Mouse (Mus musculus) small intestine, adult 2 months (tissue): ENCODE measurements around the gene Olfr16. TPM values are rescaled to one million over a fixed set of nuclear protein-coding genes. Genes with fewer than 3 reads are reported as not detected.

Experiments
- H3K27ac ChIP-seq: fragments of 200-500 bp; 2 replicates; pipeline ENCODE4 v1.5.1; 2012; ENCODE audit warnings: low read depth, low read length, control low read depth, inconsistent platforms; ENCODE audit not compliant: insufficient read depth
- H3K27me3 ChIP-seq: fragments of 200-500 bp; 2 replicates; pipeline ENCODE4 v1.6.1; 2012; ENCODE audit warnings: mild to moderate bottlenecking, moderate library complexity, low read length, inconsistent platforms; ENCODE audit not compliant: control insufficient read depth, insufficient read depth
- H3K36me3 ChIP-seq: fragments of 200-500 bp; 2 replicates; pipeline ENCODE4 v1.6.1; 2012; ENCODE audit warnings: mild to moderate bottlenecking, low read length, control low read depth, inconsistent platforms; ENCODE audit not compliant: control insufficient read depth, insufficient read depth
- H3K4me1 ChIP-seq: fragments of 200-500 bp; 2 replicates; pipeline ENCODE4 v1.6.1; 2012; ENCODE audit warnings: low read length, inconsistent platforms, mixed read lengths; ENCODE audit not compliant: control insufficient read depth, insufficient read depth, insufficient read length
- H3K4me3 ChIP-seq: fragments of 200-500 bp; 2 replicates; pipeline ENCODE4 v1.5.1; 2012; ENCODE audit warnings: low read depth, mild to moderate bottlenecking, control low read depth, inconsistent platforms, low read length, moderate library complexity
- CTCF ChIP-seq: fragments of 200-500 bp; IDR thresholded peaks from 2 replicates; pipeline ENCODE4 v1.5.1; 2012; ENCODE audit warnings: low read depth, mild to moderate bottlenecking, control low read depth, inconsistent platforms, low read length, moderate library complexity, mixed read lengths; ENCODE audit not compliant: insufficient replicate concordance, insufficient read length; ENCODE audit errors: extremely low read depth
- POLR2A ChIP-seq: fragments of 200-500 bp; IDR thresholded peaks from 2 replicates; pipeline ENCODE4 v1.6.1; 2012; ENCODE audit warnings: low read depth, mild to moderate bottlenecking, control low read depth, inconsistent platforms, low read length, moderate library complexity
- WGBS: fragments of 180-500 bp; shearing (Covaris S2); methylation state at CpG from one replicate; pipeline ENCODE4 v1.1.7; 2018; 5-methylcytosine and 5-hydroxymethylcytosine counted together
- polyA plus RNA-seq: library from polyadenylated mRNA; depleted of rRNA; stranded (reverse); fragments of >200 nt; gene quantifications from 2 replicates; pipeline ENCODE4 v1.2.3, GENCODE M21; 2012; rRNA removed

The Olfr16 gene
- polyA plus RNA-seq, 1 experiment: not detected

DNA sequence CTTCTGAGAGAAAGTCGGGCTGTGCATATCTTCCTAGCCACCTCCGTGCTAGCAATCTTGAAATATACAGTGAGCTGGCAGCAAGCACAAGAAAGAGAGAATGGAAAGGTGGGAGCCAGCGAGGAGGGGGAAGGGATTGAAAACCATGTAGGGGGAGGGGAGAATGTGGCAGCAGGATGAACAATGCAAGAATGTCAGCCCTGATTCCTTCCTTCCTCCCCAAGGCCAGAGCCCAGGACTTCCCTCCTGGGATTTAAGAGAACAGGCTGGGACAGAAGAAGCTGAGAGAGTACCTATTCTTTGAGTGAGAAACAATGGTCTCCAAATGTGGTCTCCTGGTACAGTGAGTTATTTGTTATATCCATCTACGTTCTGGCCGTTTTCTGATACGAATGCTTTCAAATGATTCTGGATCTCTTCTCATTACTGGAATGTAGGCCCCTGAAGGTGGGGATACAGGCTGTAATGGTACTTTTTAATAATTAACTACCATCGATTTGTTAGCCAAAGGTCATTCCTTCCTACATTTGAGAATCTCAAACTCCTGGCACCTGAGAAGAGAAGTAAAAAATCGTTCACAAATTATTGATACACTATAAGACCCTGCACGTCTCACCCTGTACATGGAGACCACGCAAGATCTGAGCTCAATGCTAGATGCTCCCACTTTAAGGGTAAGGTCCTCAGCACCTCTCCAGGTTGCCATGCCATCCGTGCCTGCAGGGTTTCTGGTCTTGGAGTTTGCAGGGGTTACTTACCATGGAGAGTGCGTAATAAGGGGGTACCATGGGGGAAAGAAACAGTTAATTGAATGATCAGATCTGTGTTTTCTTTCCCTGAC, 39.8 kb downstream of the Olfr16 start:
- no peak overlapping the region for H3K4me3 ChIP-seq
- 24% methylated on average over 12 of the region's 12 CpGs for WGBS
- H3K4me1 ChIP-seq: 0 out of 2 replicates have a peak, but pooled peaks cover 2% of the 10 kb centered on the region
- H3K27ac ChIP-seq: no peak overlapping the region
- TF ChIP-seq CTCF (no peak), POLR2A (no peak)
- H3K27me3 ChIP-seq: no peaks in the 10 kb centered on the region
- no peaks in the 10 kb centered on the region for H3K36me3 ChIP-seq

GRCm38 (mm10) chr1:172990635-172991009, 40.4 kb downstream of the Olfr16 start:
- TF ChIP-seq POLR2A (no peak), CTCF (no peak)
- H3K27ac ChIP-seq: no peak overlapping the region

More at GRCm38 (mm10) chr1:172990635-172991009, 40.4 kb downstream of the Olfr16 start:
- Histone ChIP-seq H3K27me3 (no peaks in the 10 kb centered on the region), H3K4me3 (no peak overlapping the region), H3K4me1 (0 out of 2 replicates have a peak, but pooled peaks cover 2% of the 10 kb centered on the region), H3K36me3 (no peaks in the 10 kb centered on the region)
- WGBS: 31% methylated on average over 3 of the region's 3 CpGs

Other genes with a start within 250 kb of the Olfr16 start
- not detected in 2 replicates for gene Apcs, start 55.4 kb upstream of the Olfr16 start, polyA plus RNA-seq
- not detected in 2 replicates for gene Olfr1408, start 187.0 kb downstream of the Olfr16 start, polyA plus RNA-seq
- not detected in 2 replicates for gene Olfr1406, start 240.2 kb downstream of the Olfr16 start, polyA plus RNA-seq
- not detected in 2 replicates for gene Olfr218, start 247.4 kb downstream of the Olfr16 start, polyA plus RNA-seq